Mouse (Mus musculus) heart, embryonic 14.5 days (tissue): Measurements from ENCODE around the gene Aen. TPM values are rescaled to one million over a fixed set of nuclear protein-coding genes. Genes with fewer than 3 reads are reported as not detected.
A peak's percentile ranks its signal among the peaks of the same experiment; 100 is the strongest.

ENCODE experiments used
- ATAC-seq: fragments of 200-750 bp; cut with Nextera tagmentation; 2 replicates; pipeline ENCODE4 v1.8.0; 2017; ENCODE audit warnings: low read depth, moderate TSS enrichment; ENCODE audit not compliant: insufficient number of reproducible peaks, insufficient read depth, low FRiP score
- H3K27ac ChIP-seq, 2 experiments: fragments of 200-500 bp in 1 of 2; fragments of 300-500 bp in 1 of 2; sonication (generic) in 1 of 2; replicated peaks in 1 of 2; 2 replicates each; pipeline ENCODE4 v1.5.1; 2012 to 2014; ENCODE audit warnings: low read depth in 2 of 2, low read length in 2 of 2, control low read depth in 1 of 2, mild to moderate bottlenecking in 1 of 2, mixed read lengths in 1 of 2; ENCODE audit not compliant: control insufficient read depth in 1 of 2, insufficient read depth in 1 of 2
- H3K27me3 ChIP-seq: fragments of 300-500 bp; sonication (generic); 2 replicates; pipeline ENCODE4 v1.6.1; 2014; ENCODE audit warnings: mild to moderate bottlenecking, low read length, control low read depth; ENCODE audit not compliant: control insufficient read depth, insufficient read depth
- H3K36me3 ChIP-seq: fragments of 300-500 bp; sonication (generic); 2 replicates; pipeline ENCODE4 v1.6.1; 2014; ENCODE audit warnings: mild to moderate bottlenecking, control low read depth, low read length, mixed read lengths; ENCODE audit not compliant: control insufficient read depth, insufficient read depth
- H3K4me1 ChIP-seq, 2 experiments: fragments of 200-500 bp in 1 of 2; fragments of 300-500 bp in 1 of 2; sonication (generic) in 1 of 2; 2 replicates each; pipeline ENCODE4 v1.6.1; 2012 to 2014; ENCODE audit warnings: low read length in 2 of 2, control low read depth in 1 of 2, mixed read lengths in 1 of 2; ENCODE audit not compliant: control insufficient read depth in 2 of 2, insufficient read depth in 2 of 2
- H3K4me2 ChIP-seq: fragments of 300-500 bp; sonication (generic); 2 replicates; pipeline ENCODE4 v1.6.1; 2014; ENCODE audit warnings: mild to moderate bottlenecking, low read length
- H3K4me3 ChIP-seq, 2 experiments: fragments of 200-500 bp in 1 of 2; fragments of 300-500 bp in 1 of 2; sonication (generic) in 1 of 2; 2 replicates each; pipeline ENCODE4 v1.5.1; 2012 to 2014; ENCODE audit warnings: low read length in 2 of 2, mild to moderate bottlenecking in 2 of 2, control low read depth in 1 of 2, low read depth in 1 of 2, moderate library complexity in 1 of 2; ENCODE audit not compliant: control insufficient read depth in 1 of 2, insufficient read depth in 1 of 2
- H3K9ac ChIP-seq: fragments of 300-500 bp; sonication (generic); 2 replicates; pipeline ENCODE4 v1.6.1; 2014; ENCODE audit warnings: mild to moderate bottlenecking, low read length
- H3K9me3 ChIP-seq: fragments of 300-500 bp; sonication (generic); 2 replicates; pipeline ENCODE4 v1.6.1; 2016; ENCODE audit warnings: low read length, control low read depth; ENCODE audit not compliant: control insufficient read depth
- WGBS: fragments of 180-500 bp; shearing (Covaris S2); extraction: QIAGEN DNeasy Blood & Tissue Kit; methylation state at CpG from one replicate; pipeline ENCODE4 v1.1.7; 2014; 5-methylcytosine and 5-hydroxymethylcytosine counted together
- polyA plus RNA-seq: library from polyadenylated mRNA; unstranded; fragments of >200 nt; fragmentation: Nextera tagmentation; extraction: Ambion mirVana; gene quantifications from 2 replicates; pipeline ENCODE4 v1.2.1, GENCODE M21; 2014

Gene Aen
- polyA plus RNA-seq, 1 experiment from 2014 or later = 25.3 TPM

GRCm38 (mm10) chr7:78895021-78895652 is 517 bp upstream of the Aen start:
- Histone ChIP-seq H3K9ac (peak overlapping the region; percentile 70), H3K27me3 (peaks cover 4% of the 10 kb centered on the region), H3K9me3 (no peaks in the 10 kb centered on the region), H3K36me3 (no peaks in the 10 kb centered on the region), H3K4me1 (peaks cover 5 to 14% of the 10 kb centered on the region in 2 experiments), H3K27ac (peak overlapping the region; percentile 53 to 73; a peak in 2 of 4 replicates), H3K4me3 (peak overlapping the region; percentile 66 to 78), H3K4me2 (peak overlapping the region; percentile 76)
- WGBS = 45% methylated on average over 13 of the region's 13 CpGs
- ATAC-seq = no peak

GRCm38 (mm10) chr7:78897567-78897966 is 1.9 kb downstream of the Aen start:
- Histone ChIP-seq H3K36me3 (peaks cover 10% of the 10 kb centered on the region), H3K4me3 (no peak overlapping the region), H3K27ac (no peak overlapping the region), H3K27me3 (no peaks in the 10 kb centered on the region), H3K9me3 (no peaks in the 10 kb centered on the region), H3K4me2 (no peak overlapping the region), H3K9ac (no peak overlapping the region), H3K4me1 (peaks cover 5 to 14% of the 10 kb centered on the region in 2 experiments)
- 88% methylated on average over 3 of the region's 3 CpGs for WGBS
- no peak for ATAC-seq

GRCm38 (mm10) chr7:78903174-78903870 is 7.7 kb downstream of the Aen start:
- Histone ChIP-seq H3K4me1 (no peaks in the 10 kb centered on the region), H3K4me2 (no peak overlapping the region), H3K27ac (no peak overlapping the region), H3K9ac (no peak overlapping the region), H3K27me3 (no peaks in the 10 kb centered on the region), H3K36me3 (peaks cover 57% of the 10 kb centered on the region), H3K4me3 (no peak overlapping the region), H3K9me3 (no peaks in the 10 kb centered on the region)
- 91% methylated on average over 6 of the region's 6 CpGs for WGBS
- ATAC-seq = no peak

GRCm38 (mm10) chr7:78904175-78904574 is 8.5 kb downstream of the Aen start:
- 86% methylated on average over 2 of the region's 2 CpGs for WGBS
- Histone ChIP-seq H3K27me3 (no peaks in the 10 kb centered on the region), H3K4me3 (no peak overlapping the region), H3K9ac (no peak overlapping the region), H3K36me3 (peaks cover 59% of the 10 kb centered on the region), H3K4me1 (no peaks in the 10 kb centered on the region), H3K9me3 (no peaks in the 10 kb centered on the region), H3K27ac (no peak overlapping the region), H3K4me2 (no peak overlapping the region)
- ATAC-seq = no peak

GRCm38 (mm10) chr7:78909026-78909425 is 13.4 kb downstream of the Aen start:
- H3K4me1 ChIP-seq = peaks cover 9 to 11% of the 10 kb centered on the region in 2 experiments
- no peak overlapping the region for H3K27ac ChIP-seq
- H3K4me2 ChIP-seq = no peak overlapping the region
- no peaks in the 10 kb centered on the region for H3K9me3 ChIP-seq
- 87% methylated on average over 6 of the region's 6 CpGs for WGBS
- H3K4me3 ChIP-seq = no peak overlapping the region
- H3K36me3 ChIP-seq = peaks cover 41% of the 10 kb centered on the region
- no peak for ATAC-seq
- H3K27me3 ChIP-seq = no peaks in the 10 kb centered on the region
- H3K9ac ChIP-seq = no peak overlapping the region

- Histone ChIP-seq H3K4me1 (peaks cover 12 to 15% of the 10 kb centered on the region in 2 experiments), H3K27ac (no peak overlapping the region), H3K9me3 (no peaks in the 10 kb centered on the region), H3K4me3 (no peak overlapping the region), H3K4me2 (no peak overlapping the region), H3K27me3 (no peaks in the 10 kb centered on the region), H3K36me3 (peaks cover 28% of the 10 kb centered on the region), H3K9ac (no peak overlapping the region)
- WGBS = 44% methylated on average over 6 of the region's 6 CpGs
- ATAC-seq = no peak
Measured at GRCm38 (mm10) chr7:78910336-78911098, 14.9 kb downstream of the Aen start.

GRCm38 (mm10) chr7:78911209-78911608 is 15.6 kb downstream of the Aen start:
- no peaks in the 10 kb centered on the region for H3K27me3 ChIP-seq
- ATAC-seq = no peak
- no peaks in the 10 kb centered on the region for H3K9me3 ChIP-seq
- H3K4me3 ChIP-seq = no peak overlapping the region
- H3K9ac ChIP-seq = no peak overlapping the region
- peaks cover 21% of the 10 kb centered on the region for H3K36me3 ChIP-seq
- peaks cover 12 to 15% of the 10 kb centered on the region in 2 experiments for H3K4me1 ChIP-seq
- no peak overlapping the region for H3K4me2 ChIP-seq
- no peak overlapping the region for H3K27ac ChIP-seq
- 89% methylated on average over 4 of the region's 4 CpGs for WGBS
